Mouse (Mus musculus): ENCODE measurements around the gene Rab4b. TPM values are rescaled to one million over a fixed set of nuclear protein-coding genes. Genes with fewer than 3 reads are reported as not detected.

Rab4b gene
- total RNA-seq, 2 experiments from 2014 or later = 29.4 to 33.6 TPM

GRCm38 (mm10) chr7:27185986-27186385 lies 7.3 kb upstream of the Rab4b start:
- no peak for DNase-seq (ENCODE audit: low spot score in 2 of 2)

GRCm38 (mm10) chr7:27184964-27185363 lies 6.3 kb upstream of the Rab4b start:
- DNase-seq (ENCODE audit: low spot score in 2 of 2) = no peak

GRCm38 (mm10) chr7:27182498-27182897 lies 3.8 kb upstream of the Rab4b start:
- DNase-seq (ENCODE audit: low spot score in 2 of 2) = no peak

GRCm38 (mm10) chr7:27180837-27181695 lies 2.4 kb upstream of the Rab4b start, which contains the start of the genes Gm21983 and Mia:
Gm21983 (minus strand) TSS chr7:27181086.
Mia (minus strand) TSS chr7:27181157.
- no peak for DNase-seq (ENCODE audit: low spot score in 2 of 2)

- DNase-seq (ENCODE audit: low spot score in 2 of 2) = peak in 1 of 2 experiments; percentile 68
Observed at GRCm38 (mm10) chr7:27180036-27180435, 1.3 kb upstream of the Rab4b start.

- DNase-seq (ENCODE audit: low spot score in 2 of 2) = no peak
Observed at GRCm38 (mm10) chr7:27179217-27179918, 672 bp upstream of the Rab4b start.

- no peak for DNase-seq (ENCODE audit: low spot score in 2 of 2)
Observed at GRCm38 (mm10) chr7:27177942-27178323, 763 bp downstream of the Rab4b start.

- no peak for DNase-seq (ENCODE audit: low spot score in 2 of 2)
Observed at GRCm38 (mm10) chr7:27174896-27175295, 3.8 kb downstream of the Rab4b start.

GRCm38 (mm10) chr7:27174496-27174895 lies 4.2 kb downstream of the Rab4b start:
- DNase-seq (ENCODE audit: low spot score in 2 of 2) = no peak

GRCm38 (mm10) chr7:27170981-27171380 lies 7.7 kb downstream of the Rab4b start:
- no peak for DNase-seq (ENCODE audit: low spot score in 2 of 2)

- no peak for DNase-seq (ENCODE audit: low spot score in 2 of 2)
Observed at GRCm38 (mm10) chr7:27168371-27168770, 10.3 kb downstream of the Rab4b start.

GRCm38 (mm10) chr7:27167475-27168094 lies 11.1 kb downstream of the Rab4b start:
- DNase-seq (ENCODE audit: low spot score in 2 of 2) = no peak

GRCm38 (mm10) chr7:27166614-27167474 lies 11.9 kb downstream of the Rab4b start, which contains the start of gene Egln2:
Egln2 (minus strand) TSS chr7:27166802.
- peak; percentile 95 to 96 for DNase-seq (ENCODE audit: low spot score in 2 of 2)

GRCm38 (mm10) chr7:27166229-27166613 lies 12.5 kb downstream of the Rab4b start:
- peak; percentile 85 to 90 for DNase-seq (ENCODE audit: low spot score in 2 of 2)

- no peak for DNase-seq (ENCODE audit: low spot score in 2 of 2)
Observed at GRCm38 (mm10) chr7:27165696-27166095, 13.0 kb downstream of the Rab4b start.

GRCm38 (mm10) chr7:27165007-27165655 lies 13.6 kb downstream of the Rab4b start:
- no peak for DNase-seq (ENCODE audit: low spot score in 2 of 2)

GRCm38 (mm10) chr7:27164112-27164947 lies 14.4 kb downstream of the Rab4b start:
- no peak for DNase-seq (ENCODE audit: low spot score in 2 of 2)

GRCm38 (mm10) chr7:27163450-27163805 lies 15.3 kb downstream of the Rab4b start:
- DNase-seq (ENCODE audit: low spot score in 2 of 2) = no peak

- no peak for DNase-seq (ENCODE audit: low spot score in 2 of 2)
Observed at GRCm38 (mm10) chr7:27162780-27163449, 15.8 kb downstream of the Rab4b start.

All from gastrocnemius, postnatal 4 days (tissue).